Mouse (Mus musculus) liver, embryonic 12.5 days (tissue): ENCODE measurements around the gene Myo18a. TPM values are rescaled to one million over a fixed set of nuclear protein-coding genes. Genes with fewer than 3 reads are reported as not detected.
A peak's percentile ranks its signal among the peaks of the same experiment; 100 is the strongest.

ENCODE experiments used
- ATAC-seq: fragments of 200-750 bp; cut with Nextera tagmentation; 2 replicates; pipeline ENCODE4 v1.8.0; 2017; ENCODE audit warnings: moderate number of reproducible peaks, mild to moderate bottlenecking, moderate library complexity
- H3K27ac ChIP-seq: fragments of 300-500 bp; sonication (generic); 2 replicates; pipeline ENCODE4 v1.5.1; 2016; ENCODE audit warnings: mild to moderate bottlenecking
- H3K27me3 ChIP-seq: fragments of 300-500 bp; sonication (generic); replicated peaks from 2 replicates; pipeline ENCODE4 v1.6.1; 2016; ENCODE audit warnings: mild to moderate bottlenecking, moderate library complexity
- H3K36me3 ChIP-seq: fragments of 300-500 bp; sonication (generic); 2 replicates; pipeline ENCODE4 v1.6.1; 2016; ENCODE audit warnings: mild to moderate bottlenecking, moderate library complexity
- H3K4me1 ChIP-seq: fragments of 300-500 bp; sonication (generic); 2 replicates; pipeline ENCODE4 v1.6.1; 2016
- H3K4me2 ChIP-seq: fragments of 300-500 bp; sonication (generic); 2 replicates; pipeline ENCODE4 v1.6.1; 2016; ENCODE audit warnings: mild to moderate bottlenecking, moderate library complexity
- H3K4me3 ChIP-seq: fragments of 300-500 bp; sonication (generic); 2 replicates; pipeline ENCODE4 v1.5.1; 2016; ENCODE audit warnings: mild to moderate bottlenecking, moderate library complexity
- H3K9ac ChIP-seq: fragments of 300-500 bp; sonication (generic); 2 replicates; pipeline ENCODE4 v1.6.1; 2016; ENCODE audit warnings: mild to moderate bottlenecking, moderate library complexity
- H3K9me3 ChIP-seq: fragments of 300-500 bp; sonication (generic); replicated peaks from 2 replicates; pipeline ENCODE4 v1.6.1; 2016; ENCODE audit warnings: mild to moderate bottlenecking, moderate library complexity
- WGBS: fragments of 180-500 bp; shearing (Covaris S2); methylation state at CpG from one replicate; pipeline ENCODE4 v1.1.7; 2016; ENCODE audit not compliant: insufficient replicate concordance; 5-methylcytosine and 5-hydroxymethylcytosine counted together
- polyA plus RNA-seq: library from polyadenylated mRNA; unstranded; fragments of >200 nt; fragmentation: Nextera tagmentation; extraction: Ambion mirVana; gene quantifications from 2 replicates; pipeline ENCODE4 v1.2.1, GENCODE M21; 2016

Gene Myo18a
- polyA plus RNA-seq, 1 experiment from 2014 or later: 28.8 TPM

- no peaks in the 10 kb centered on the region for H3K9me3 ChIP-seq
- H3K27ac ChIP-seq: no peak overlapping the region
- ATAC-seq: no peak
- H3K27me3 ChIP-seq: peaks cover 85% of the 10 kb centered on the region
- H3K9ac ChIP-seq: no peak overlapping the region
- no peak overlapping the region for H3K4me3 ChIP-seq
- no peaks in the 10 kb centered on the region for H3K36me3 ChIP-seq
- 62% methylated on average over 2 of the region's 2 CpGs for WGBS
- H3K4me2 ChIP-seq: no peak overlapping the region
- peaks cover 20% of the 10 kb centered on the region for H3K4me1 ChIP-seq
Measured at GRCm38 (mm10) chr11:77894967-77895366, 131.9 kb downstream of the Myo18a start.

DNA sequence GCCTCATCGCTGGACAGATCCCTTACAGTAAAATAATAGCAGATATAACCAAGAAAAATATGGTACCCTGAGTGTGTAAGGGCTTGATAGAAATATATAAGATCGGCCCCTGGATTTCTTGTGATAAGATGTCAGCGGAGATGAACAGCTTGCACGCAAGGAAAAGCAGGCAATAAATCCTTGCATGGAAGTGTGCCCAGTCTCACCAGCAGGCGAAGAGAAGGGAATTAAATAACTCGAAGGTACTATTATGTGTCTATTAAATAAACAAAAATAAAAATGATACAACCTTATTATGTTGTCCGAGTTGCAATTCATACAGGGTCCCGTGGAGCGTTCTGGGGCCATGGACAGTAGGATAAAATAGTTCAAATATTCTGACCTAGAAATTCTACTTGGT, 133.0 kb downstream of the Myo18a start:
- WGBS: 71% methylated on average over 9 of the region's 9 CpGs
- H3K4me1 ChIP-seq: peaks cover 26% of the 10 kb centered on the region
- H3K27me3 ChIP-seq: peaks cover 77% of the 10 kb centered on the region
- no peak overlapping the region for H3K4me3 ChIP-seq
- no peak overlapping the region for H3K4me2 ChIP-seq
- H3K9ac ChIP-seq: no peak overlapping the region
- no peak overlapping the region for H3K27ac ChIP-seq
- no peak for ATAC-seq
- no peaks in the 10 kb centered on the region for H3K36me3 ChIP-seq
- H3K9me3 ChIP-seq: no peaks in the 10 kb centered on the region

- Histone ChIP-seq H3K27me3 (peaks cover 79% of the 10 kb centered on the region), H3K4me3 (no peak overlapping the region), H3K36me3 (no peaks in the 10 kb centered on the region), H3K9me3 (no peaks in the 10 kb centered on the region), H3K27ac (no peak overlapping the region), H3K4me2 (no peak overlapping the region), H3K9ac (no peak overlapping the region), H3K4me1 (peaks cover 27% of the 10 kb centered on the region)
- WGBS: 49% methylated on average over 6 of the region's 6 CpGs
- ATAC-seq: no peak
Measured at GRCm38 (mm10) chr11:77896480-77896819, 133.4 kb downstream of the Myo18a start.

DNA sequence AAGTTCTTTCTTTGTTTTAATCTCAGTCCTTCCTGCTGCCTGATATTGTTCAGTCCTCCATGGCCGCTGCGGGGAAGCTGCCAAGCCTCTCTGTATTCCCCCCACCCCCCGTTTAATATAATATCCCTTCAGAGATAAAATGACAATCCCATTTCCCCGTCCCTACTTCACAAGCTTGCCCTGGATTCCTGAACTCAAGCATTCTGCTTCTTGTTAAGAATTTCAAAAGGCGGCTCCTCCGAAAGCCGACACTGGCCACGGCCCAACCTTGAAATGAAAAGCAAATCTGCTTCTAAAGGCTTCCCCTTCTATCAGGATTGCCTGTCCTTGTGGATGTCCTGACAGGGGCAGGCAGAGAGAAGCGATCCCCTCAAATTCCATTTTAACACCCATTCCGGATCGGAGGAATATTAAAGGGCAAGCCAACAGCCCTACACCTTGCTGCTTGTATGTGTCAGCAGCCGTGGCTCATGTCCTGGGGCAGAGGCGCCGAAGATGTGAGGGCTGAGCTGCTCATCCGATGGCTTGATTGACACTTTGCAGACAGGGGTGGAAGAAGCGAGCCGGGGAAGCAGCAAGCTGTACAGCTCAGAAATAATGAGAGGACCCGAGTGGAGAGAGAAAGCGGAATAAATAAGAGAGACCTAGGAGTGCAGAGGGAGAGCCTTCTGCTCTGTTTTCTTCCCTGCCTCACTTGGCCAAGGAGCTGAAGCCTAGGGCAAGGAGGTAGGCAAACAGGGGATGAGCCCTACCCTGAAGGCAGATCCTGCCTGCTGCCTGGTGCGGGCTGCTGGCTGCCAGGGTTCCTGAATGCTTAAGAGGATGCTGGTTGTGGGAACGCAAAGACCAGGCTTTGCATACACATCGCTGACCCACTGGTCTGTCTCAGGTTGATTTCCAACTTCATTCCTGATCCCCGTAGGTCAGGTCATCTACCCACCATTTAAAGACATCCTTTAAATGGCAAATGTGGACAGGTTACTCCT, 134.1 kb downstream of the Myo18a start:
- Histone ChIP-seq H3K27me3 (peaks cover 79% of the 10 kb centered on the region), H3K36me3 (no peaks in the 10 kb centered on the region), H3K4me3 (no peak overlapping the region), H3K27ac (no peak overlapping the region), H3K4me1 (peaks cover 31% of the 10 kb centered on the region), H3K4me2 (no peak overlapping the region), H3K9ac (no peak overlapping the region), H3K9me3 (no peaks in the 10 kb centered on the region)
- ATAC-seq: no peak
- WGBS: 31% methylated on average over 23 of the region's 23 CpGs

DNA sequence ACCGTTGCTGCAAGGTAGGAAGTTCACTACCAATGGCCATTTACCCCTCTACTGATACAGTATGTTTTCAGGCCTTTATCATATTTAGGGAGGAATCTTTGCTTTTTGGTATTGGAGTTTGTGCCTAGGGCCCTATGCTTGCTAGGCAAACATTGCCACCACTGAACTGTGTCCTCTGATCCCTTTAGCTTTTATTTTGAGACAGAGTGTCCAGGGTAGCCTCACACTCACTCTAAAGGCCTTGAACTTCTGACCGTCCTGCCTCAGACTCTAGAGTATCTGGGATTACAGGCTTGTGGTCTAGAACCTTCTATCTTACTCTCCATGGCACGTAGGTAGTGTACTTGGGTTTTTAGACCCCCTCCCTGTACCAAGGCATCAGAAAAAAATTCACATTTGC, 137.1 kb downstream of the Myo18a start:
- peaks cover 77% of the 10 kb centered on the region for H3K27me3 ChIP-seq
- peaks cover 14% of the 10 kb centered on the region for H3K4me1 ChIP-seq
- no peaks in the 10 kb centered on the region for H3K36me3 ChIP-seq
- H3K27ac ChIP-seq: no peak overlapping the region
- H3K9me3 ChIP-seq: no peaks in the 10 kb centered on the region
- no peak overlapping the region for H3K9ac ChIP-seq
- ATAC-seq: no peak
- 49% methylated on average over 3 of the region's 3 CpGs for WGBS
- H3K4me3 ChIP-seq: no peak overlapping the region
- H3K4me2 ChIP-seq: no peak overlapping the region

DNA sequence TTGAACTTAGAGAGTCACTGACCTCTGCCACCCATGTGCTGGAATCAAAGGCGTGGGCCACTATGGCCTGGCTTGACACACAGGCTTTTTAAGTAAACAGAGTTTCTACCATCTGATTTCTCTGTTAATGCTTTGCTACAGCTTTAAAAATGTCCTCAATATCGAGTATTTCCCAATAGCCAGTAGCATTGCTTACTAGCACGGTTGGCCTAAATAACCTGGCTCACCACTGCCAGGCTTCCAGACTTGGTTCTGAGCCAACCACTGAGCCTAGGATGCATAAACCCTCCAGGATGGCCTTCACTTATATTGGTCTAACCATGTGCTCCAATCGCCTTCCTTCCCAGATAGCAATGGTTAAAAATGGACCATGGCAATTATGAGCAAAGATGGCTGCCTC, 137.7 kb downstream of the Myo18a start:
- H3K27ac ChIP-seq: no peak overlapping the region
- H3K9ac ChIP-seq: no peak overlapping the region
- H3K9me3 ChIP-seq: no peaks in the 10 kb centered on the region
- no peak overlapping the region for H3K4me2 ChIP-seq
- peaks cover 77% of the 10 kb centered on the region for H3K27me3 ChIP-seq
- H3K4me3 ChIP-seq: no peak overlapping the region
- H3K36me3 ChIP-seq: no peaks in the 10 kb centered on the region
- H3K4me1 ChIP-seq: peaks cover 11% of the 10 kb centered on the region
- ATAC-seq: no peak
- WGBS: 58% methylated on average over 4 of the region's 4 CpGs

GRCm38 (mm10) chr11:77901366-77901765, 138.3 kb downstream of the Myo18a start:
- Histone ChIP-seq H3K9me3 (no peaks in the 10 kb centered on the region), H3K27me3 (peaks cover 76% of the 10 kb centered on the region), H3K4me2 (no peak overlapping the region), H3K4me3 (no peak overlapping the region), H3K36me3 (no peaks in the 10 kb centered on the region), H3K9ac (no peak overlapping the region), H3K27ac (no peak overlapping the region), H3K4me1 (peaks cover 11% of the 10 kb centered on the region)
- WGBS: 51% methylated on average over 5 of the region's 5 CpGs
- no peak for ATAC-seq

- Histone ChIP-seq H3K4me3 (no peak overlapping the region), H3K36me3 (no peaks in the 10 kb centered on the region), H3K4me1 (peaks cover 11% of the 10 kb centered on the region), H3K4me2 (no peak overlapping the region), H3K9me3 (no peaks in the 10 kb centered on the region), H3K9ac (no peak overlapping the region), H3K27me3 (peaks cover 76% of the 10 kb centered on the region), H3K27ac (no peak overlapping the region)
- WGBS: 42% methylated on average over 8 of the region's 8 CpGs
- ATAC-seq: no peak
Measured at GRCm38 (mm10) chr11:77901775-77902355, 138.8 kb downstream of the Myo18a start.

DNA sequence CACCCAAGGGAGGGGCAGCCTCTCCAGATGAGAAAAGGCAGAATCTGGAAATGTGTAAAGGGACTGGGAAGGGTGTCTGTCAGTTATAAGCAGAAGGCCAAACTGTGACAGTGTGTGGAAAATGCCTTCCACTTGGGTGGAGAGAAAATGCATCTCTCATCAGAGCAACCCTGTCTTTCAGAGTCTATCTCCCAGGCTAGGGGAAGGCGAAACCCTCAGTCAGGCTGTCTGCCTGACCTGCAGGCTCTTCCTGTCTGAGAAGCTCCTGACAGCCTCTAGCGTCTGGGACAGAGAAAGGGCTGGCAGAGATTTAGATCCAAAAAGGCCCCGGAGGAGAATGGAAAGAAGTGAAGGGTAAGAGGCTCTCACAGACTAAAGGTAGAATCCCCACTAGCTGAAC, 140.7 kb downstream of the Myo18a start:
- no peak for ATAC-seq
- 29% methylated on average over 3 of the region's 3 CpGs for WGBS
- peaks cover 76% of the 10 kb centered on the region for H3K27me3 ChIP-seq

DNA sequence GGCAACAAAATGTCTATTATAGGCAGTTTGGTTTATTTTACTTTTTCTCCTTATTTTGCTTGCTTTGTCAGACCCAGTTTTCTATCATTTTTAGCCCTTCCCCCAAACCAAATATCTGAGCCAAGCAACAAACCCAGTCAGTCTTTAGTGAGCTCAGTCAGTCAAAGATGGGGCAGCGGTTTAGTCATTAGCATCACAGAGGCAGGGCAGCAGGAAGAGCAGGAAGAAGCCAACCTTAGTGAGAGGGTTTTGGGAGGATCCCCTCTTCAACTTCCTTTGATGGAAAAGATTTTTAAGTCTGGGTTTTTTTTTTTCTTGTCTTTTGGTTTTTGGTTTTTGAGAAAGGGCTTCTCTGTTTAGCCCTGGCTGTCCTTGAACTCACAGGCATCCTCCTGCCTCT, 141.7 kb downstream of the Myo18a start:
- Histone ChIP-seq H3K36me3 (no peaks in the 10 kb centered on the region), H3K27me3 (peaks cover 80% of the 10 kb centered on the region), H3K4me2 (no peak overlapping the region), H3K9me3 (no peaks in the 10 kb centered on the region), H3K4me3 (no peak overlapping the region), H3K9ac (no peak overlapping the region), H3K4me1 (peaks cover 11% of the 10 kb centered on the region; the same call in 1 of the 2 replicates), H3K27ac (no peak overlapping the region)
- WGBS: 40% methylated on average over 1 of the region's 1 CpGs
- no peak for ATAC-seq

More for the DNA sequence above, 140.7 kb downstream of the Myo18a start:
- H3K9me3 ChIP-seq: no peaks in the 10 kb centered on the region
- H3K9ac ChIP-seq: no peak overlapping the region
- no peak overlapping the region for H3K4me3 ChIP-seq
- no peaks in the 10 kb centered on the region for H3K36me3 ChIP-seq
- no peak overlapping the region for H3K4me2 ChIP-seq
- H3K27ac ChIP-seq: no peak overlapping the region
- peaks cover 11% of the 10 kb centered on the region; the same call in 1 of the 2 replicates for H3K4me1 ChIP-seq

DNA sequence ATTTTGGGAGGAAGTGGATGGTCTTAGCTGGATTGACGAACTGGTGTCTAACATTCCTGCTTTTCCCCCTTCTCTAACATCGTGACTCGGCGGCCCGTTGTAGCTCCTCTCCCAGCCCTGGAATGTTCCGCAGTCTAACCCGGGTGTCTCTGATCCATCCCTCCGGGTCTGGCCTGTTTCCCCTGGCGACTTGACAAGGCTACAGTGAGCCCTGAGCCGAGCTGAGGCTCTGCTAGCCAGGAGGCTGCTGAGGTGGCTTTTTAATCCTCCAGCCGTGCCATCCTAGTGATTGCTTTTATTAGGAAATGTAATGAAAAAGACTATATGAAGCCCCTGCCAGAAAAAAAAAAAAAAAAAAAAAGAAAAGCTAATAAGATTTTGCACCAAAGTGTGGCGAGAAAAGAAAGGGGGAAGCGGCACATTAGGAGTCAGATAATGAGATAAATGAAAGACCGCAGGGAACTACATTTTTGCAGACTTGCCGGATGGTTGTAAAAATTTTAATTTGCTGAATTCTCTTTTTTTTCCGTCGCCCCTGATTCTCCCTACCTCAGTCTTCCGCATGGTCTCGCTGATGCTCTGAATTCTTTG, 143.1 kb downstream of the Myo18a start:
- 26% methylated on average over 19 of the region's 19 CpGs for WGBS
- no peak overlapping the region for H3K27ac ChIP-seq
- no peak overlapping the region for H3K4me2 ChIP-seq
- H3K4me3 ChIP-seq: no peak overlapping the region
- H3K27me3 ChIP-seq: peaks cover 94% of the 10 kb centered on the region
- H3K9ac ChIP-seq: no peak overlapping the region
- ATAC-seq: no peak
- 0 out of 2 replicates have a peak, but pooled peaks cover 5% of the 10 kb centered on the region for H3K4me1 ChIP-seq
- no peaks in the 10 kb centered on the region for H3K36me3 ChIP-seq
- no peaks in the 10 kb centered on the region for H3K9me3 ChIP-seq

- Histone ChIP-seq H3K4me1 (0 out of 2 replicates have a peak, but pooled peaks cover under 1% of the 10 kb centered on the region), H3K4me2 (0 out of 2 replicates have a peak overlapping the region, but pooled peaks have one; percentile 0), H3K27ac (no peak overlapping the region), H3K9me3 (no peaks in the 10 kb centered on the region), H3K36me3 (no peaks in the 10 kb centered on the region), H3K27me3 (peaks cover 93% of the 10 kb centered on the region), H3K9ac (no peak overlapping the region), H3K4me3 (no peak overlapping the region)
- ATAC-seq: no peak
- 17% methylated on average over 9 of the region's 9 CpGs for WGBS
Measured at GRCm38 (mm10) chr11:77906747-77907174, 143.7 kb downstream of the Myo18a start.
